Mouse (Mus musculus): Measurements from ENCODE around the gene Gm44. TPM values are rescaled to one million over a fixed set of nuclear protein-coding genes. Genes with fewer than 3 reads are reported as not detected.
"Not testable (repeated sequence)": the region's sequence is repeated elsewhere in the genome, so short reads cannot be mapped to it uniquely, and the experiment has no call there.

Gm44 gene
- not detected for total RNA-seq (2021)
- long read RNA-seq, experiment 1, result 0 reads
- long read RNA-seq, experiment 2, result 0 reads

DNA sequence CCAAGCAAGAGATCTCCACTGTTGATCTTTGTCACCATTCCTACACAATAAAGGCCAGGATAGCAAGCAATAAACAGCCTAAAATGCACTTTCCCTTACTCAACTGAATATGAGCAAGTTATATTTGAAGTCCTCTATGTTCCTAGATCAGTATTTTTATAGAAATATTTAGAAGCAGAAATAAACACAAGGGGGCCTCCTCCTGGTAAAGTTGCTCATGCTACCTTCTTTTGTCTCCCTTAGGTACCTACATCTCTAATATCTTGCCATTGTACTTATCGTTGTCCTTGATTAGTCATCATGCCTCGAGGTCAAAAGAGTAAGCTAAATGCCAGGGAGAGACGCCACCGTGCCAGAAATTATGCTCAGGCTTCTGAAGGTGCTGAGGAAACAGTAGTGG, at the start of gene Gm44:
Gene Gm44, plus strand, starts transcription at position 301 of the 400 bp plus-strand sequence.
- DNase-seq, result no peak

DNA sequence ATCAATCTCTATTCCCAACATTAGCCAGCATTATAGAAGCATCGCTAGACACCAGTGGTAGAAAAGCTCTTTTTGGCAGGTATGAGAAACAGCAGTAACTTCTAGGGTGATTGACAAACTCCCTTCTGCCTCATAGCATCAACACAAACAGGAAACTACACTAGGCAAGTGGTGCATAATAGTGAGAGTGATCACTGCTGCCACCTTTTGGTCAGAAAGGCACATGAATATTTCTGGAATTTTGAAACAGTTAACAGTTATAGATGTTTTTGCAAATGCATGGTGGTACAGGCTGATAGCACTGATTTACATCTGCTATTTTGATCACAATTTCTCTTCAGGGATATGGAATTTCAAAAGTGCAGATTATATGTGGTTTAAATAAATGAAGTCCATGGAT, 36.0 kb downstream of the Gm44 start:
- no peak for DNase-seq

DNA sequence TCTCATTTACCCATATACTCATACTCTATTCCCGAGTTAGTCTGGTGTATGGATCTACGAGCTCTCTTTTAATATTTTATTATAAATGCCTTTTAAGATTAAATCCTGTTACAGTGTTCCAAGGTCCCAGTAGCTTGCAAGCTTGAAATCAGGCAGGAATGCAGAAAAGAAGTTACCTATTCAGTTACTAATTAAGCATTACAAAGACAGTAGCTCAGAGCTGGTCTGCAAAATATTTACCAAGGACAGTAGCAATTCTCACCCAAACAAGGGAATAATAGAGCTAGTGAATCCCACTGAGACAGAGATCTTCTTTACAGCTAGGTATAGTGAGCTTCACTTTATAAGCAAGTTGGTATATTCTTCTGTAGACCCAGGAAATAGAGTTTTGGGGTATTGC, 46.3 kb downstream of the Gm44 start:
- not testable (repeated sequence) for DNase-seq

All from adrenal gland, postnatal 10 days (tissue).